Mouse (Mus musculus) layer of hippocampus, adult 2 months (tissue): ENCODE data around the gene Eefsec. TPM values are rescaled to one million over a fixed set of nuclear protein-coding genes. Genes with fewer than 3 reads are reported as not detected.

Source experiments
- DNase-seq, 2 experiments: peaks; one replicate each; pipeline ENCODE4 v3.0.0; 2022; ENCODE audit warnings: low spot score in 2 of 2
- H3K27ac ChIP-seq: fragments of 200-600 bp; 2 replicates; pipeline ENCODE4 v1.8.1; 2022
- H3K4me3 ChIP-seq: fragments of 200-600 bp; 2 replicates; pipeline ENCODE4 v1.8.1; 2022; ENCODE audit warnings: mild to moderate bottlenecking
- CTCF ChIP-seq: fragments of 200-600 bp; conservative IDR thresholded peaks from 2 replicates; pipeline ENCODE4 v1.8.1; 2022; ENCODE audit warnings: antibody characterized with exemption, mild to moderate bottlenecking, moderate library complexity
- total RNA-seq, 2 experiments: library from RNA; stranded (reverse); gene quantifications; 2 replicates each; pipeline ENCODE4 v1.2.3; 2021

Eefsec gene
- total RNA-seq, 2 experiments from 2014 or later: 27.5 to 29.4 TPM

- no peak overlapping the region for H3K4me3 ChIP-seq
- no peak overlapping the region for H3K27ac ChIP-seq
- DNase-seq: no peak
- no peak for TF ChIP-seq CTCF
These were observed 145.1 kb downstream of the Eefsec start for GRCm38 (mm10) chr6:88301234-88301633.

GRCm38 (mm10) chr6:88299491-88299890 lies 146.8 kb downstream of the Eefsec start:
- no peak for DNase-seq

GRCm38 (mm10) chr6:88292274-88292909 lies 153.9 kb downstream of the Eefsec start:
- H3K4me3 ChIP-seq: no peak overlapping the region
- no peak overlapping the region for H3K27ac ChIP-seq
- no peak for DNase-seq
- no peak for TF ChIP-seq CTCF

More at GRCm38 (mm10) chr6:88299491-88299890, 146.8 kb downstream of the Eefsec start:
- no peak overlapping the region for H3K27ac ChIP-seq
- H3K4me3 ChIP-seq: no peak overlapping the region
- TF ChIP-seq CTCF: no peak

- Histone ChIP-seq H3K27ac (no peak overlapping the region), H3K4me3 (no peak overlapping the region)
- peak; percentile 49 to 77 for DNase-seq
- TF ChIP-seq CTCF: no peak
These were observed 156.1 kb downstream of the Eefsec start for GRCm38 (mm10) chr6:88290129-88290766.

GRCm38 (mm10) chr6:88278141-88278540 lies 168.2 kb downstream of the Eefsec start:
- H3K27ac ChIP-seq: no peak overlapping the region
- TF ChIP-seq CTCF: no peak
- no peak overlapping the region for H3K4me3 ChIP-seq
- DNase-seq: no peak

GRCm38 (mm10) chr6:88277242-88277641 lies 169.1 kb downstream of the Eefsec start:
- TF ChIP-seq CTCF: no peak
- no peak for DNase-seq
- no peak overlapping the region for H3K27ac ChIP-seq
- H3K4me3 ChIP-seq: no peak overlapping the region

- peak in 1 of 2 experiments; percentile 8 for DNase-seq
- TF ChIP-seq CTCF: no peak
- H3K4me3 ChIP-seq: no peak overlapping the region
- no peak overlapping the region for H3K27ac ChIP-seq
These were observed 170.1 kb downstream of the Eefsec start for GRCm38 (mm10) chr6:88276221-88276620.

- TF ChIP-seq CTCF: no peak
- Histone ChIP-seq H3K4me3 (no peak overlapping the region), H3K27ac (no peak overlapping the region)
- no peak for DNase-seq
These were observed 171.7 kb downstream of the Eefsec start for GRCm38 (mm10) chr6:88274623-88275022.

- TF ChIP-seq CTCF: no peak
- no peak for DNase-seq
- Histone ChIP-seq H3K27ac (no peak overlapping the region), H3K4me3 (no peak overlapping the region)
These were observed 178.4 kb downstream of the Eefsec start for GRCm38 (mm10) chr6:88267970-88268369.

- H3K4me3 ChIP-seq: no peak overlapping the region
- no peak for TF ChIP-seq CTCF
- no peak for DNase-seq
These were observed 179.3 kb downstream of the Eefsec start for GRCm38 (mm10) chr6:88267068-88267467.

GRCm38 (mm10) chr6:88266055-88266454 lies 180.3 kb downstream of the Eefsec start:
- no peak for DNase-seq
- Histone ChIP-seq H3K4me3 (no peak overlapping the region), H3K27ac (no peak overlapping the region)
- TF ChIP-seq CTCF: no peak

More at GRCm38 (mm10) chr6:88267068-88267467, 179.3 kb downstream of the Eefsec start:
- H3K27ac ChIP-seq: no peak overlapping the region

GRCm38 (mm10) chr6:88265355-88265754 lies 181.0 kb downstream of the Eefsec start:
- Histone ChIP-seq H3K27ac (no peak overlapping the region), H3K4me3 (no peak overlapping the region)
- TF ChIP-seq CTCF: no peak
- no peak for DNase-seq

- Histone ChIP-seq H3K27ac (no peak overlapping the region), H3K4me3 (no peak overlapping the region)
- TF ChIP-seq CTCF: no peak
- peak; percentile 37 to 41 for DNase-seq
These were observed 184.2 kb downstream of the Eefsec start for GRCm38 (mm10) chr6:88262160-88262559.

GRCm38 (mm10) chr6:88260645-88261044 lies 185.7 kb downstream of the Eefsec start:
- TF ChIP-seq CTCF: no peak
- no peak overlapping the region for H3K4me3 ChIP-seq
- H3K27ac ChIP-seq: no peak overlapping the region
- DNase-seq: no peak
